9 mouse cellular contexts compared by ENCODE assay signal in the genomic region with DNA sequence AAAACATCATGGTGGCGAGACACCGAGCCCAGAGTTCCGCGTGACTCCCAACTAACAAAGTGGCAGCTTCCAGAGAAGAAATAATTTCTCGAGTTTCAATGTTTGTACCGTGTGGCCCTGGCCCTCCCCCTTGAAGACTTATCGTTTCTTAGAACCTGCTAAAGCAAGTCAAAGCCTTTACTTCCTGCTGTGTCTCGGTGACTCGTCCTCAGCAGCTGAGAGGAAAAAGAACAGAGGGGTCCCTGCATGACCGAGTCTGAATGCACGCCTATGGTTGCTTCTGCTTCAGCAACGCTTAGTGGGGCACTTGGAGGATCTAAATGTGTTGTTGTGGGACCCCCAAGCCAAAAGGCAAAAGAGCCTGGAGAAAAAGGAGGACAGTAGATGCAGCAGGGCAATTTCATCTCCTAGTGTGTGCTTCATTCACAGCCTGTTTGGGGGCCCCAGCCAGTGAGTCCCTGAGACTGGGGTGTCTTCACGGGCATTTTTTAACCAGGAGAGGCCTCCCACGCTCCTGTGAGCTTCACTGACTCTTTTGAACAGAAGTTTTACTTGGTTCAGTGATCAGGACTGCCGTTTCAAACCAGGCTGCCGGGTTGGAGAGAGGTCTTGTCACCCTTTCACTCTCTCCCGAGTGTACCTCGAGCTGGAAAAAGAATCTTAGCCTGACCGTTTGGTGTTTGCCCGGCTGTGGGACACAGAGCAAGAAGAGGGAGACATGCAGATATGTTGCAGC. TPM values are rescaled to one million over a fixed set of nuclear protein-coding genes. Genes with fewer than 3 reads are reported as not detected.
A peak's percentile ranks its signal among the peaks of the same experiment; 100 is the strongest.
DNase-seq lines count a peak whose midpoint lies in the region; ATAC-seq lines count a peak whose summit lies in the region.
"Had no signal": no experiment of that assay in that cellular context is flagged by ENCODE, and none has a peak within 500 bp of the region (broad histone marks: within the 10 kb centered on the region; RNA-seq: fewer than 3 reads in every experiment).

No protein-coding gene starts in this region.

- no peaks in the 10 kb centered on the region for H3K9me3 ChIP-seq in hindbrain, embryonic 12.5 days (replicated peaks)

- no peak overlapping the region for H3K9ac ChIP-seq in hindbrain, embryonic 12.5 days

- H3K36me3 ChIP-seq in hindbrain, embryonic 12.5 days: no peaks in the 10 kb centered on the region

- H3K4me1 ChIP-seq in hindbrain, embryonic 12.5 days: peaks cover 18% of the 10 kb centered on the region

- peak; percentile 56; the same call in 1 of the 2 replicates for ATAC-seq in hindbrain, embryonic 12.5 days (ENCODE audit: low FRiP score)
- ATAC-seq in megakaryocyte progenitor cell, adult 5-6 weeks (replicated peaks; ENCODE audit: poor library complexity): peak; percentile 73

- 23% methylated on average over 20 of the region's 20 CpGs for WGBS in hindbrain, embryonic 12.5 days

- no peaks in the 10 kb centered on the region for H3K27me3 ChIP-seq in hindbrain, embryonic 12.5 days

- DNase-seq in spleen, postnatal 36 days (ENCODE audit: low spot score in 2 of 2): peak; percentile 25 to 28
- DNase-seq in spleen, adult 12 weeks (ENCODE audit: low spot score): no peak
- peak; percentile 22 to 37 for DNase-seq in thymus, postnatal 36 days
- DNase-seq in cerebellum, adult 9-10 months: no peak
- DNase-seq in gastrocnemius, postnatal 4 days (ENCODE audit: low spot score in 2 of 2): no peak
- DNase-seq in frontal cortex, adult 2 months (ENCODE audit: extremely low spot score in 1 of 2, low spot score in 1 of 2): no peak

- H3K27ac ChIP-seq in hindbrain, embryonic 12.5 days: no peak overlapping the region; the same call in 1 of the 2 replicates
- H3K27ac ChIP-seq: macrophage had no signal

- H3K4me2 ChIP-seq in hindbrain, embryonic 12.5 days (replicated peaks): peak overlapping the region; percentile 25; the same call in 1 of the 2 replicates

- H3K4me3 ChIP-seq in hindbrain, embryonic 12.5 days: no peak overlapping the region

RNA-seq across cellular contexts. Expression of gene Map7, which starts 56.6 kb away (rescaled TPM):
- polyA plus RNA-seq in hindbrain, embryonic 12.5 days (2016; fragmentation: Nextera tagmentation; extraction: Ambion mirVana): 10.5 and 12.3 TPM in 2 replicates
- 11.6 and 12.5 TPM in 2 replicates for total RNA-seq in megakaryocyte progenitor cell, adult 5-6 weeks (2015)
- 20.1 and 41.9 TPM in 2 replicates for total RNA-seq in megakaryocyte progenitor cell, adult 5-6 weeks (2017)
- total RNA-seq in gastrocnemius, postnatal 4 days (2021): 1 to 10 TPM; 2.2 to 2.5 TPM
- polyA plus RNA-seq in frontal cortex, adult 2 months (2012; rRNA removed): 70.1 and 73.5 TPM in 2 replicates

Comparison
In these comparisons a context has a peak if more than half of its experiments do, and no peak if none do; other contexts are left out.
1. DNase-seq: peak in spleen, postnatal 36 days (2 of 2) and thymus, postnatal 36 days (2 of 2); none in spleen, adult 12 weeks (single experiment), cerebellum, adult 9-10 months (single experiment), gastrocnemius, postnatal 4 days (0 of 2) and frontal cortex, adult 2 months (0 of 2).